Mouse (Mus musculus): ENCODE measurements at regions not wholly inside any gene's neighbourhood (a gene's known extent, or its start where the extent isn't known, plus 50 kb on each side); places are given as distances from the start of the nearest gene placed in this dataset.
A peak's percentile ranks its signal among the peaks of the same experiment; 100 is the strongest.

GRCm38 (mm10) chr14:86293804-86294203 is 847.2 kb downstream of the Diaph3 start:
- Histone ChIP-seq H3K4me1 (ENCODE audit: control insufficient read depth, insufficient read depth, low read length) (no peaks in the 10 kb centered on the region), H3K4me3 (ENCODE audit: insufficient read depth, low read length) (no peak overlapping the region), H3K27ac (ENCODE audit: insufficient read depth, low read length) (no peak overlapping the region)
- no peak for TF ChIP-seq CTCF (IDR thresholded peaks at IDR 0.05; ENCODE audit: borderline replicate concordance, insufficient read depth, low read length)
- no peak for TF ChIP-seq POLR2A (IDR thresholded peaks at IDR 0.05; ENCODE audit: low read depth, low read length)

DNA sequence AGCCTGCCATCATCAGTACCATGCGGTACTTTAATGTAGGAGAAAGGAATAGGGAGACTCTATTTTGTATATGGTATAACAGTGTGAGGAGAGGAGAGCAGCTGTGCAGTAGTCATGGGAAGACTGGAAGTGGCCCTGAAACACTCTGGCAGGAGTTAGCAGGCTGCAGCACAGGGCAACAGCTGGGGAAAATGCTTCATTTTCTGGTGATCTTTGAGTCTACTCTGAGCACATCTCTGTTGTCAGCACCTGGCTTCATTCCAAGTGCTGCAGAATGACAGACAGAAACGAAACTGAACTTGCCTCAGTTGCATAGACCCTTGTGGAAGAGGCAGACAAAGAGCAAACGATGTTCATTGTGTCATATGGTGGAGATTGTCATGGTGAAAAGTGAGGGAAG is 847.7 kb downstream of the Diaph3 start:
- H3K4me1 ChIP-seq (ENCODE audit: control insufficient read depth, insufficient read depth, low read length), result no peaks in the 10 kb centered on the region
- H3K27ac ChIP-seq (ENCODE audit: insufficient read depth, low read length), result no peak overlapping the region
- H3K4me3 ChIP-seq (ENCODE audit: insufficient read depth, low read length), result no peak overlapping the region
- TF ChIP-seq POLR2A (IDR thresholded peaks at IDR 0.05; ENCODE audit: low read depth, low read length), result no peak
- no peak for TF ChIP-seq CTCF (IDR thresholded peaks at IDR 0.05; ENCODE audit: borderline replicate concordance, insufficient read depth, low read length)

- Histone ChIP-seq H3K4me3 (ENCODE audit: insufficient read depth, low read length) (no peak overlapping the region), H3K27ac (ENCODE audit: insufficient read depth, low read length) (no peak overlapping the region), H3K4me1 (ENCODE audit: control insufficient read depth, insufficient read depth, low read length) (no peaks in the 10 kb centered on the region)
- no peak for TF ChIP-seq CTCF (IDR thresholded peaks at IDR 0.05; ENCODE audit: borderline replicate concordance, insufficient read depth, low read length)
- TF ChIP-seq POLR2A (IDR thresholded peaks at IDR 0.05; ENCODE audit: low read depth, low read length), result no peak
Observed at GRCm38 (mm10) chr14:86290556-86290955, 850.5 kb downstream of the Diaph3 start.

DNA sequence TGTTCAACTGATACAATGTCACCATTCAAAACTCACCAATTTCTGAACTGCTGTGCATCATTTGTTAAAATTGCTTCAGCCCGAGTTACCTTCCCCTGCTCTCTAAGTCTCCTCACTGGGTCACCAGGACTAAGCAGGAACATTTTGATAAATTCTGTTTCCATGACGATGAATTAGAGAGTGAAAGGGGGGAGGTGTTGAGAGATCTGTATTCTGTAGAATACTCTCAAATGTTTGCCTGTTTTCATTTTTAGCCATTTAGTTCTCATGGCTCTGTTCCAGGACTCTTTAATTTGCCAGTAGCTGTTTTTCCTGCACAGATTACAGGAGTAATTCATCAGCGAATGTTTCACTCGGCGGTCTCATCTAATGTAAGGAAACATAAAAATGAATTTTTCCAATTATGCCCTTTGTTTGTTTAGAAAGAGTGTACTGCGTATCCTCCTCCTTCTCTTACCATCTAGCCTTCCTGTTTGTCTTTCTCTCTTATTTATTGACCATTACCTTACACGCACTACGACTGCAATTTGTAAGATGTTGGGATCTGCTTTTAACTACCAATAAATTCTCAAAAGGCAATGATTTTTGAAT is 879.3 kb downstream of the Diaph3 start:
- H3K4me3 ChIP-seq (ENCODE audit: insufficient read depth, low read length), result no peak overlapping the region
- no peak for TF ChIP-seq CTCF (IDR thresholded peaks at IDR 0.05; ENCODE audit: borderline replicate concordance, insufficient read depth, low read length)
- no peaks in the 10 kb centered on the region for H3K4me1 ChIP-seq (ENCODE audit: control insufficient read depth, insufficient read depth, low read length)
- no peak overlapping the region for H3K27ac ChIP-seq (ENCODE audit: insufficient read depth, low read length)

- Histone ChIP-seq H3K27ac (ENCODE audit: insufficient read depth, low read length) (peak overlapping the region; percentile 82; the same call in 1 of the 2 replicates), H3K4me3 (ENCODE audit: insufficient read depth, low read length) (no peak overlapping the region), H3K4me1 (ENCODE audit: control insufficient read depth, insufficient read depth, low read length) (no peaks in the 10 kb centered on the region)
- TF ChIP-seq POLR2A (IDR thresholded peaks at IDR 0.05; ENCODE audit: low read depth, low read length), result no peak
- TF ChIP-seq CTCF (IDR thresholded peaks at IDR 0.05; ENCODE audit: borderline replicate concordance, insufficient read depth, low read length), result no peak
Observed at GRCm38 (mm10) chr14:86254196-86254595, 886.8 kb downstream of the Diaph3 start.

DNA sequence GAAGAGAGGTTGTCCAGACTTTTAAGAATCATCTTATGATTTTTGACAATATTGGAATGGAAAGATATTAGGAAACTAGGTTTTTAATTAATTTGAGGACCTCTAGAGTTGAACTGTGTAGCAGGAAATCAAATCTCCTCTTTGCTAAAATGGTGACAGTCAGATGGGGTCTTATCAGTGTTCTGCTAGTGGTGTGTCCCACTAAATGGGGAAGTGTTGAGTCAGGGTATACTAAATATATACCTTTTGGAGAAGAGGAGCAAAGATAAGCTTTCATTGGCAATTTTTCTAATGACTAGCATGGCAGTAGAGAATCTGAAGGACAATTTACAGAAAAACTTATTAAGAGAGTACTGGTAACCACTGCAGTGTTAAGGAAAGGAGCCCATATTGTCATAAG is 889.4 kb downstream of the Diaph3 start:
- no peak overlapping the region for H3K4me3 ChIP-seq (ENCODE audit: insufficient read depth, low read length)
- no peaks in the 10 kb centered on the region for H3K4me1 ChIP-seq (ENCODE audit: control insufficient read depth, insufficient read depth, low read length)
- no peak for TF ChIP-seq POLR2A (IDR thresholded peaks at IDR 0.05; ENCODE audit: low read depth, low read length)
- TF ChIP-seq CTCF (IDR thresholded peaks at IDR 0.05; ENCODE audit: borderline replicate concordance, insufficient read depth, low read length), result no peak
- H3K27ac ChIP-seq (ENCODE audit: insufficient read depth, low read length), result no peak overlapping the region

DNA sequence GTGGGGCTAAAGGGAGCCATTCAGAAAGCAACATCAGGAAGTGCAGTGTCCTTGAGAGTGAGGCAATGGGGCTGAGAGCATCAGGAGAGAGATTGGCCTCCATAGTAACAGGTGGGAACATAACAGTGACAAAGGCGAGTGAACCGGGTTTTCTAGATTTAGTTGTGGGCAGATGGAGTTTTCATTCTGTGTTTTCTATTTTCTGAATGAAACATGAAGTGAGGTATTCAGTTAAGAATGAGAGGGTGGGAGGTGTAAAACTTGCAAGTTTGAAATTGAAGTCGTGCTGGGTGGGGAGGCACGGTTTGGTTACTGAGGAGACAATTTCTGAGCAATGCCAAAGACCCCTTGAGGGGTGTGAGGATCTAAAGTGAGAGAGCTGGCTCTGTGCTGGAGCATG is 893.3 kb downstream of the Diaph3 start:
- H3K27ac ChIP-seq (ENCODE audit: insufficient read depth, low read length), result no peak overlapping the region
- TF ChIP-seq CTCF (IDR thresholded peaks at IDR 0.05; ENCODE audit: borderline replicate concordance, insufficient read depth, low read length) (no peak), POLR2A (IDR thresholded peaks at IDR 0.05; ENCODE audit: low read depth, low read length) (no peak)
- no peak overlapping the region for H3K4me3 ChIP-seq (ENCODE audit: insufficient read depth, low read length)
- H3K4me1 ChIP-seq (ENCODE audit: control insufficient read depth, insufficient read depth, low read length), result no peaks in the 10 kb centered on the region

- no peaks in the 10 kb centered on the region for H3K4me1 ChIP-seq (ENCODE audit: control insufficient read depth, insufficient read depth, low read length)
- no peak overlapping the region for H3K4me3 ChIP-seq (ENCODE audit: insufficient read depth, low read length)
- no peak overlapping the region for H3K27ac ChIP-seq (ENCODE audit: insufficient read depth, low read length)
- TF ChIP-seq POLR2A (IDR thresholded peaks at IDR 0.05; ENCODE audit: low read depth, low read length) (no peak), CTCF (IDR thresholded peaks at IDR 0.05; ENCODE audit: borderline replicate concordance, insufficient read depth, low read length) (no peak)
Observed at GRCm38 (mm10) chr14:86246770-86247169, 894.3 kb downstream of the Diaph3 start.

GRCm38 (mm10) chr14:86243662-86244061 is 897.4 kb downstream of the Diaph3 start:
- H3K4me1 ChIP-seq (ENCODE audit: control insufficient read depth, insufficient read depth, low read length), result no peaks in the 10 kb centered on the region
- TF ChIP-seq POLR2A (IDR thresholded peaks at IDR 0.05; ENCODE audit: low read depth, low read length) (no peak), CTCF (IDR thresholded peaks at IDR 0.05; ENCODE audit: borderline replicate concordance, insufficient read depth, low read length) (no peak)
- H3K27ac ChIP-seq (ENCODE audit: insufficient read depth, low read length), result no peak overlapping the region

GRCm38 (mm10) chr14:86242836-86243235 is 898.2 kb downstream of the Diaph3 start:
- H3K27ac ChIP-seq (ENCODE audit: insufficient read depth, low read length), result no peak overlapping the region
- no peak overlapping the region for H3K4me3 ChIP-seq (ENCODE audit: insufficient read depth, low read length)
- no peaks in the 10 kb centered on the region for H3K4me1 ChIP-seq (ENCODE audit: control insufficient read depth, insufficient read depth, low read length)
- no peak for TF ChIP-seq CTCF (IDR thresholded peaks at IDR 0.05; ENCODE audit: borderline replicate concordance, insufficient read depth, low read length)
- no peak for TF ChIP-seq POLR2A (IDR thresholded peaks at IDR 0.05; ENCODE audit: low read depth, low read length)

More at GRCm38 (mm10) chr14:86243662-86244061, 897.4 kb downstream of the Diaph3 start:
- H3K4me3 ChIP-seq (ENCODE audit: insufficient read depth, low read length), result no peak overlapping the region

DNA sequence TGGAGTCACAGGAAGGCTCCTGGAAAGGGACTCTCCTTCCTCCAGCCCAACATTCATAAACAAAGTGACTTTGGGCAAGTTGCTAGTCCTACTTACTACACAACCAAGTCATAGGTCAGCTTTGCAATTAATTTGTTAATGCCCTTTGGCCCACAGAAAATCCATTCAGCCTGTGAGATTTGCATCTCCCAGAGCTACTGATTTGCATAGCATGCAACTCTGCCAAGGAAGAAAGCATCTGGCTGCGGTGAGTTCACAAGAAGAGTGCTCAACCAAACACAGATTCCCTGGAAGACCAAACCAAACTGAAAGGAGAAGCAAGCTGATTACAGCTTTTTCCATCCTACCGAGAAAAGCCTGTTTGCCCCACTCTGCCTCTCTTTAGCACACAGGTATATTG is 901.9 kb downstream of the Diaph3 start:
- TF ChIP-seq POLR2A (IDR thresholded peaks at IDR 0.05; ENCODE audit: low read depth, low read length), result no peak
- no peak for TF ChIP-seq CTCF (IDR thresholded peaks at IDR 0.05; ENCODE audit: borderline replicate concordance, insufficient read depth, low read length)

More for the DNA sequence above, 901.9 kb downstream of the Diaph3 start:
- Histone ChIP-seq H3K4me3 (ENCODE audit: insufficient read depth, low read length) (no peak overlapping the region), H3K27ac (ENCODE audit: insufficient read depth, low read length) (no peak overlapping the region), H3K4me1 (ENCODE audit: control insufficient read depth, insufficient read depth, low read length) (no peaks in the 10 kb centered on the region)

All from embryonic fibroblast, embryonic 13.5 days (primary cell).